Mouse (Mus musculus) midbrain, embryonic 16.5 days (tissue): Measurements from ENCODE around the gene Tmem206. TPM values are rescaled to one million over a fixed set of nuclear protein-coding genes. Genes with fewer than 3 reads are reported as not detected.
A peak's percentile ranks its signal among the peaks of the same experiment; 100 is the strongest.

ENCODE experiments used
- ATAC-seq: fragments of 200-750 bp; cut with Nextera tagmentation; 2 replicates; pipeline ENCODE4 v1.8.0; 2017; ENCODE audit warnings: moderate TSS enrichment
- H3K27ac ChIP-seq: fragments of 300-500 bp; sonication (generic); 2 replicates; pipeline ENCODE4 v1.5.1; 2014; ENCODE audit warnings: mild to moderate bottlenecking, low read length, mixed read lengths
- H3K27me3 ChIP-seq: fragments of 300-500 bp; sonication (generic); 2 replicates; pipeline ENCODE4 v1.6.1; 2014; ENCODE audit warnings: low read depth, low read length, mixed read lengths; ENCODE audit not compliant: control insufficient read depth, insufficient read depth
- H3K36me3 ChIP-seq: fragments of 300-500 bp; sonication (generic); 2 replicates; pipeline ENCODE4 v1.6.1; 2014; ENCODE audit warnings: mild to moderate bottlenecking, low read length, moderate library complexity, mixed read lengths; ENCODE audit not compliant: control insufficient read depth, insufficient read depth
- H3K4me1 ChIP-seq: fragments of 300-500 bp; sonication (generic); 2 replicates; pipeline ENCODE4 v1.6.1; 2014; ENCODE audit warnings: mild to moderate bottlenecking, low read length, mixed read lengths; ENCODE audit not compliant: control insufficient read depth, insufficient read depth
- H3K4me2 ChIP-seq: fragments of 300-500 bp; sonication (generic); 2 replicates; pipeline ENCODE4 v1.6.1; 2014; ENCODE audit warnings: mild to moderate bottlenecking, low read length, mixed read lengths
- H3K4me3 ChIP-seq: fragments of 300-500 bp; sonication (generic); 2 replicates; pipeline ENCODE4 v1.5.1; 2014; ENCODE audit warnings: low read depth, mild to moderate bottlenecking, low read length, moderate library complexity, mixed read lengths
- H3K9ac ChIP-seq: fragments of 300-500 bp; sonication (generic); 2 replicates; pipeline ENCODE4 v1.6.1; 2014; ENCODE audit warnings: low read depth, low read length, mixed read lengths
- H3K9me3 ChIP-seq: fragments of 300-500 bp; sonication (generic); replicated peaks from 2 replicates; pipeline ENCODE4 v1.6.1; 2014; ENCODE audit warnings: mild to moderate bottlenecking, low read length, mixed read lengths; ENCODE audit not compliant: control insufficient read depth, poor library complexity, severe bottlenecking
- WGBS: fragments of 180-500 bp; shearing (Covaris S2); extraction: QIAGEN DNeasy Blood & Tissue Kit; methylation state at CpG from one replicate; pipeline ENCODE4 v1.1.7; 2014; 5-methylcytosine and 5-hydroxymethylcytosine counted together
- polyA plus RNA-seq: library from polyadenylated mRNA; unstranded; fragments of >200 nt; fragmentation: Nextera tagmentation; extraction: Ambion mirVana; gene quantifications from 2 replicates; pipeline ENCODE4 v1.2.1, GENCODE M21; 2015

Tmem206 gene
- polyA plus RNA-seq, 1 experiment from 2014 or later = 41.0 TPM

GRCm38 (mm10) chr1:191378080-191378479 is 52.4 kb downstream of the Tmem206 start:
- no peaks in the 10 kb centered on the region for H3K9me3 ChIP-seq
- no peak overlapping the region for H3K4me2 ChIP-seq
- 0 out of 2 replicates have a peak, but pooled peaks cover 2% of the 10 kb centered on the region for H3K4me1 ChIP-seq
- 96% methylated on average over 2 of the region's 2 CpGs for WGBS
- no peak overlapping the region for H3K27ac ChIP-seq
- no peak overlapping the region for H3K4me3 ChIP-seq
- H3K36me3 ChIP-seq = no peaks in the 10 kb centered on the region
- no peak for ATAC-seq
- H3K27me3 ChIP-seq = no peaks in the 10 kb centered on the region
- H3K9ac ChIP-seq = no peak overlapping the region

- H3K4me3 ChIP-seq = no peak overlapping the region
- H3K36me3 ChIP-seq = no peaks in the 10 kb centered on the region
- H3K4me2 ChIP-seq = no peak overlapping the region
- H3K27me3 ChIP-seq = no peaks in the 10 kb centered on the region
- no peak overlapping the region for H3K27ac ChIP-seq
- H3K9me3 ChIP-seq = no peaks in the 10 kb centered on the region
- H3K4me1 ChIP-seq = 0 out of 2 replicates have a peak, but pooled peaks cover 2% of the 10 kb centered on the region
- WGBS = 89% methylated on average over 3 of the region's 3 CpGs
- no peak overlapping the region for H3K9ac ChIP-seq
- ATAC-seq = no peak
These were observed 55.1 kb downstream of the Tmem206 start for GRCm38 (mm10) chr1:191380843-191381242.

- ATAC-seq = peak; percentile 76; the same call in 1 of the 2 replicates
- no peaks in the 10 kb centered on the region for H3K36me3 ChIP-seq
- H3K9me3 ChIP-seq = no peaks in the 10 kb centered on the region
- H3K4me3 ChIP-seq = no peak overlapping the region
- 0 out of 2 replicates have a peak, but pooled peaks cover 2% of the 10 kb centered on the region for H3K4me1 ChIP-seq
- no peak overlapping the region for H3K4me2 ChIP-seq
- peak overlapping the region; percentile 48 for H3K27ac ChIP-seq
- no peak overlapping the region for H3K9ac ChIP-seq
- 73% methylated on average over 11 of the region's 11 CpGs for WGBS
- no peaks in the 10 kb centered on the region for H3K27me3 ChIP-seq
These were observed 56.4 kb downstream of the Tmem206 start for GRCm38 (mm10) chr1:191381955-191382736.

GRCm38 (mm10) chr1:191384786-191385430 is 59.2 kb downstream of the Tmem206 start:
- 96% methylated on average over 10 of the region's 10 CpGs for WGBS
- Histone ChIP-seq H3K27me3 (no peaks in the 10 kb centered on the region), H3K9me3 (no peaks in the 10 kb centered on the region), H3K4me3 (no peak overlapping the region), H3K36me3 (no peaks in the 10 kb centered on the region), H3K4me1 (0 out of 2 replicates have a peak, but pooled peaks cover 2% of the 10 kb centered on the region), H3K9ac (no peak overlapping the region), H3K27ac (no peak overlapping the region), H3K4me2 (no peak overlapping the region)
- no peak for ATAC-seq

- no peak overlapping the region for H3K27ac ChIP-seq
- no peak for ATAC-seq
- no peak overlapping the region for H3K4me3 ChIP-seq
- H3K36me3 ChIP-seq = no peaks in the 10 kb centered on the region
- H3K9me3 ChIP-seq = no peaks in the 10 kb centered on the region
- H3K9ac ChIP-seq = no peak overlapping the region
- H3K4me2 ChIP-seq = no peak overlapping the region
- H3K4me1 ChIP-seq = no peaks in the 10 kb centered on the region
- peaks cover 3% of the 10 kb centered on the region; the same call in 1 of the 2 replicates for H3K27me3 ChIP-seq
- WGBS = 19% methylated on average over 3 of the region's 3 CpGs
These were observed 65.6 kb downstream of the Tmem206 start for GRCm38 (mm10) chr1:191391311-191391710.

GRCm38 (mm10) chr1:191393536-191393935 is 67.8 kb downstream of the Tmem206 start:
- WGBS = 87% methylated on average over 3 of the region's 3 CpGs
- H3K36me3 ChIP-seq = no peaks in the 10 kb centered on the region
- H3K4me1 ChIP-seq = peaks cover 3% of the 10 kb centered on the region
- ATAC-seq = no peak
- no peak overlapping the region for H3K9ac ChIP-seq
- no peak overlapping the region for H3K4me3 ChIP-seq
- peaks cover 3% of the 10 kb centered on the region; the same call in 1 of the 2 replicates for H3K27me3 ChIP-seq
- no peak overlapping the region for H3K27ac ChIP-seq
- no peaks in the 10 kb centered on the region for H3K9me3 ChIP-seq
- no peak overlapping the region for H3K4me2 ChIP-seq

GRCm38 (mm10) chr1:191394126-191394525 is 68.4 kb downstream of the Tmem206 start:
- Histone ChIP-seq H3K9ac (no peak overlapping the region), H3K27me3 (peaks cover 3% of the 10 kb centered on the region; the same call in 1 of the 2 replicates), H3K4me2 (no peak overlapping the region), H3K4me3 (no peak overlapping the region), H3K27ac (no peak overlapping the region), H3K36me3 (no peaks in the 10 kb centered on the region), H3K9me3 (no peaks in the 10 kb centered on the region), H3K4me1 (peaks cover 3% of the 10 kb centered on the region)
- ATAC-seq = no peak
- WGBS = 68% methylated on average over 2 of the region's 2 CpGs

GRCm38 (mm10) chr1:191395200-191395599 is 69.5 kb downstream of the Tmem206 start:
- H3K9ac ChIP-seq = no peak overlapping the region
- peaks cover 3% of the 10 kb centered on the region; the same call in 1 of the 2 replicates for H3K27me3 ChIP-seq
- ATAC-seq = no peak
- no peaks in the 10 kb centered on the region for H3K9me3 ChIP-seq
- peak overlapping the region; percentile 65 for H3K4me3 ChIP-seq
- WGBS = 52% methylated on average over 1 of the region's 1 CpGs
- H3K36me3 ChIP-seq = no peaks in the 10 kb centered on the region
- H3K27ac ChIP-seq = no peak overlapping the region
- peak overlapping the region; percentile 35 for H3K4me2 ChIP-seq
- peaks cover 3% of the 10 kb centered on the region for H3K4me1 ChIP-seq
